Mouse (Mus musculus) midbrain, embryonic 13.5 days (tissue): ENCODE data around the gene Zfp646. TPM values are rescaled to one million over a fixed set of nuclear protein-coding genes. Genes with fewer than 3 reads are reported as not detected.
"Not testable (repeated sequence)": the region's sequence is repeated elsewhere in the genome, so short reads cannot be mapped to it uniquely, and the experiment has no call there.

Source experiments
- ATAC-seq: fragments of 200-750 bp; cut with Nextera tagmentation; 2 replicates; pipeline ENCODE4 v1.8.0; 2017; ENCODE audit warnings: mild to moderate bottlenecking, moderate TSS enrichment, moderate library complexity
- H3K27ac ChIP-seq: fragments of 300-500 bp; sonication (generic); 2 replicates; pipeline ENCODE4 v1.5.1; 2015; ENCODE audit warnings: inconsistent platforms, mild to moderate bottlenecking, moderate library complexity
- H3K27me3 ChIP-seq: fragments of 300-500 bp; sonication (generic); 2 replicates; pipeline ENCODE4 v1.6.1; 2015; ENCODE audit warnings: mild to moderate bottlenecking, inconsistent platforms
- H3K36me3 ChIP-seq: fragments of 300-500 bp; sonication (generic); 2 replicates; pipeline ENCODE4 v1.6.1; 2015; ENCODE audit warnings: mild to moderate bottlenecking, inconsistent platforms
- H3K4me1 ChIP-seq: fragments of 300-500 bp; sonication (generic); replicated peaks from 2 replicates; pipeline ENCODE4 v1.6.1; 2015; ENCODE audit warnings: inconsistent platforms
- H3K4me2 ChIP-seq: fragments of 300-500 bp; sonication (generic); replicated peaks from 2 replicates; pipeline ENCODE4 v1.6.1; 2015; ENCODE audit warnings: moderate library complexity, mild to moderate bottlenecking, inconsistent platforms
- H3K4me3 ChIP-seq: fragments of 300-500 bp; sonication (generic); replicated peaks from 2 replicates; pipeline ENCODE4 v1.5.1; 2015; ENCODE audit warnings: mild to moderate bottlenecking, inconsistent platforms
- H3K9ac ChIP-seq: fragments of 300-500 bp; sonication (generic); replicated peaks from 2 replicates; pipeline ENCODE4 v1.6.1; 2015; ENCODE audit warnings: mild to moderate bottlenecking, inconsistent platforms
- H3K9me3 ChIP-seq: fragments of 300-500 bp; sonication (generic); 2 replicates; pipeline ENCODE4 v1.6.1; 2016; ENCODE audit warnings: mild to moderate bottlenecking, inconsistent platforms
- WGBS: fragments of 180-500 bp; shearing (Covaris S2); methylation state at CpG from one replicate; pipeline ENCODE4 v1.1.7; 2015; 5-methylcytosine and 5-hydroxymethylcytosine counted together
- polyA plus RNA-seq: library from polyadenylated mRNA; unstranded; fragments of >200 nt; fragmentation: Nextera tagmentation; extraction: Ambion mirVana; gene quantifications from 2 replicates; pipeline ENCODE4 v1.2.1, GENCODE M21; 2015

The Zfp646 gene
- 13.6 and 16.0 TPM in 2 replicates for polyA plus RNA-seq

DNA sequence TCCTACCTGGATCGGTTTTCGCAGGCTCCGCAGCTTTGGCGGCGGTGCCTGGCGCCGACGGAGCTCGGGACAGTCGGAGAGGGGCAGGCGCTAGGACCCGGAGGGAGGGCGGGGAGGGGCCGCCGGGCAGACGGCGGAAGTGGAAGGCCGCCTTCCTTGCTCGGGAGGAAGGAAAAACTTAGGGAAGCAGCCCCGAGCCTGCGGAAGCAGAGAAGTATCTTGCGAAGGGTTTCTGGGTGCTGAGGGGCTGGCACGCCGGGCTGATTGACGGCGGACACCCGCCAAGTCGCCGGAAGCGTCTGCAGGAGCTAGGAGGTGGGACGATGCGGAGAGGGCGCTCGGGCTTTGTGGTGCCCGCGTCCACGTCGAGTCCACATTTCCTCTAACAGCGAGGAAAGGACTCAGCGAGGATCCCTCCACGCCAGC is at the start of gene Zfp646:
Zfp646 (plus strand) TSS at position 181 of the 426 bp plus-strand sequence.
- Histone ChIP-seq H3K9me3 (no peaks in the 10 kb centered on the region), H3K36me3 (peaks cover 48% of the 10 kb centered on the region), H3K27me3 (no peaks in the 10 kb centered on the region), H3K4me1 (peaks cover 39% of the 10 kb centered on the region), H3K4me2 (peak within 1 kb of the TSS; percentile 90), H3K27ac (peak within 1 kb of the TSS; percentile 99), H3K4me3 (peak within 1 kb of the TSS; percentile 98), H3K9ac (peak within 1 kb of the TSS; percentile 91)
- ATAC-seq = peak; percentile 92
- under 1% methylated on average over 41 of the region's 41 CpGs for WGBS

DNA sequence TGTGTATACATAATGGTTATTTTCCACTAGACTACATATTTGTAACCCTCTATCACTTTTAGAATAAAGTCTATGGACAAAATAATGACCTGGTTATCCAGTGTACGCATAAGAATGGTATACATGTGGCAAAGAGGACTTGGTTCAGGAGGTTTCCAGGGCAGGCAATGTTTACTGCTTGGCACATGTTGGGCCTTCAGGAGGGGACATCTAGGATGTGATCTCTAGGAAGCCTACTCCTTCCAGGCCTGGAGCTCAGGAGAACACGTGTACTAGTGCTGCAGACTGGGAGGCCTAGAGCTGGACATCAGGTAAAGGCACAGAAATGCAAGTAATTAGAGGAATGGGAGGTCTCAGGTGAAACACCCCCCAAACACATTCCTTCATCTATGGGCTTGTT is 40.5 kb upstream of the Zfp646 start:
- Histone ChIP-seq H3K4me1 (peaks cover 2% of the 10 kb centered on the region), H3K4me2 (no peak overlapping the region), H3K27ac (no peak overlapping the region), H3K27me3 (no peaks in the 10 kb centered on the region), H3K36me3 (no peaks in the 10 kb centered on the region), H3K4me3 (no peak overlapping the region), H3K9ac (no peak overlapping the region), H3K9me3 (no peaks in the 10 kb centered on the region)
- 80% methylated on average over 2 of the region's 2 CpGs for WGBS
- no peak for ATAC-seq

DNA sequence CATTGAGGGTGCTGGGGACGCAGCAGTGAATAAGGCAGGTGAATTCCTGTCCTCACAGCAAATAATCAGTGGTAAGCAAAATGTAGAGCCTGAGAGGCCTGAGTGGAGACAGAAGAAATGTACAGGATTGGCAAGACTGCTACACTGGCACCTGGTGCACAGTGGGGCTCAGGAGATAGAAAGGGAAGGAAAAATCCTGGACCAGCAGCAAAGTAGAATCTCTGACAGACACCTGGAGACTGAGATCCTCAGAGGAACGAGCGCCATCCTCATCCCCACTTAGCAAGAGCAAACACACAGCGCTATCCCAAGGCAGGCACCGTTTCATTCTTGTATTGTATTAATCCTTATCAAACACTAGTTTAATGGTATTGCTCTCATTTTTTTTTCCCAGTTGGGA is 38.5 kb upstream of the Zfp646 start:
- ATAC-seq = no peak
- H3K27ac ChIP-seq = no peak overlapping the region
- no peak overlapping the region for H3K4me3 ChIP-seq
- no peaks in the 10 kb centered on the region for H3K9me3 ChIP-seq
- H3K4me2 ChIP-seq = no peak overlapping the region
- H3K9ac ChIP-seq = no peak overlapping the region
- 90% methylated on average over 5 of the region's 5 CpGs for WGBS
- no peaks in the 10 kb centered on the region for H3K27me3 ChIP-seq
- peaks cover 9% of the 10 kb centered on the region for H3K4me1 ChIP-seq
- H3K36me3 ChIP-seq = no peaks in the 10 kb centered on the region

DNA sequence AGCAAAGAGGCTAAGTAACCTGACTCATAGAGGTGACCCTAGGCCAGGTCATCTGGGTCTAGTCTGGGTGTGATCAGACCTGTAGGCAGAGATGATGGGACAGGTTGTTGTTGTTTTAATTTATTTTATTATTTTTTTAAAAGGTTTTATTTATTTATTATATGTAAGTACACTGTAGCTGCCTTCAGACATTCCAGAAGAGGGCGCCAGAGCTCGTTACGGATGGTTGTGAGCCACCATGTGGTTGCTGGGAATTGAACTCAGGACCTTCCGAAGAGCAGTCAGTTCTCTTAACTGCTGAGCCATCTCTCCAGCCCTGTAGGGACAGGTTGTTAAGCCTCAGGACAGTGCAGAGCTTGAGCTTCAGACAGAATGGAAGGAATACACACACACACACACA is 38.1 kb upstream of the Zfp646 start:
- H3K9me3 ChIP-seq, H3K4me3 ChIP-seq, H3K27me3 ChIP-seq, H3K9ac ChIP-seq, ATAC-seq, H3K27ac ChIP-seq, H3K36me3 ChIP-seq, H3K4me2 ChIP-seq: not testable (repeated sequence)
- WGBS = 87% methylated on average over 4 of the region's 4 CpGs
- H3K4me1 ChIP-seq = peaks cover 13% of the 10 kb centered on the region

DNA sequence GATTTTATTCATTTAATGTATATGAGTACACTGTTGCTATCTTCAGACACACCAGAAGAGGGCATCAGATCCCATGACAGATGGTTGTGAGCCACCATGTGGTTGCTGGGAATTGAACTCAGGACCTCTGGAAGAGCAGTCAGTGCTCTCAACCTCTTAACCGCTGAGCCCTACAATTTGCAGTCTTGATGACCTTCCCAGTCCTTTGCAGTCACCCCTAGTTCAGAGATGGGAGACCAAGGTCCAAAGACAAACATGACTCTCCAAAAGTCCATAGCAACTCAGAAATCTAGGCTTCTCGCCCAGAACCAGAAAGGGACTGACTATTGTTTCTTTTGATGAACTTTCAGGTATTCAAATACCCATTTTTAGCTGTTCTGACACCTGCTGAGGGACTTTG is 36.0 kb upstream of the Zfp646 start:
- H3K27me3 ChIP-seq, H3K9me3 ChIP-seq, H3K36me3 ChIP-seq, H3K4me2 ChIP-seq, H3K9ac ChIP-seq, H3K27ac ChIP-seq, ATAC-seq, H3K4me3 ChIP-seq: not testable (repeated sequence)
- H3K4me1 ChIP-seq = peaks cover 13% of the 10 kb centered on the region
- 79% methylated on average over 2 of the region's 2 CpGs for WGBS

DNA sequence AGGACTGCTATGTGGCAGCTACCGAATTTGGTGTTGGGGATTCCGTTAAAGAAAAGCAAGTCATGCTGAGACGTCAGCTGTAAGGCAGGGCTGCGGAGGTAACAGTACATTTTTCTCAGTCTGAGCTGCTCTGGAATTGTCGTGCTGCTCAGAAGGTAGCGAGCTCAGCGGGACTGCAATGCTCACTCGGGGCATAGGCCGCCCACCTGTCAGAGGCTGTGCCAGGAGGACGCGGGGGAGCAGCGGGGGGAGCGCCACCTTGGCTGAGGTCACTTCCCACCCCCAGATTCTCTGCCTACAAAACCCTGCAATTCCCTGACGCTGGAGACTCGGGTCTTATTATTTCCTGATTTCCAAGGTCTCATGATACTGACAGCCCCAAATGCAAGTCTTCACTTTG is 35.1 kb upstream of the Zfp646 start:
- 5% methylated on average over 15 of the region's 15 CpGs for WGBS
- Histone ChIP-seq H3K27me3 (no peaks in the 10 kb centered on the region), H3K36me3 (no peaks in the 10 kb centered on the region), H3K27ac (peak overlapping the region; percentile 89), H3K4me1 (peaks cover 13% of the 10 kb centered on the region), H3K9ac (peak overlapping the region; percentile 75), H3K4me2 (peak overlapping the region; percentile 99), H3K4me3 (peak overlapping the region; percentile 68), H3K9me3 (no peaks in the 10 kb centered on the region)
- ATAC-seq = peak; percentile 37

DNA sequence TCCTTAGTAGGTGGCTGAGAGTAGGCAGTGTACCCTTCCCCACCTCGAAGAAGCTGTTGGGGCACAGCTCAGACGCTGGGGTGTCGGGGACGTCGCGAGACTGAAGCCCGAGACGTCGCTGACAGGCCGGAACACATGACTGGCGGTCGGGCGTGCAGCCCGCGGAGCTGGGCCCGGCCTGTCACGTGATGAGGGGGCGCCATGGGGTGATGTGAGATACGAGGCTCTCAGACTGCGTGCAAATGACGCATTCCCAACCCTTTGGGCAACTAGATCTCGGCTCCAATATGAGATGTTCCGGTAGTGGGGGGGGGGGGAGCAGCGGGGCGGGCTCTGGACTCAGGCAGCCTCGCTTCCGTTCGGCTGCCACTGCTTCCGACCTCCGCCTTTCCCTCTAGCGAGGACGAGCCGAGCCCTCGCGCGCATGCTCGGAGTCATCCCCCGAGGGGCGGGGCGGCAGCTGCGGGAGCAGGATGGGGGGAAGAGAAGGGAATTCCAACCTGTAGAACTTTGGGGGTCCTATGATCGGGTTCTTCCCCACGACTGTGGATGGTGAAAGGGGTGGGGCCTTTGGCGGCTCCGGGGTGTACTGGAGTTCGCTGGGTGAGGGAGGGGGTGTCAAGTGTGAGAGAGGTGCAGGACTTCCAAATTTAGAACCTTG is 34.6 kb upstream of the Zfp646 start:
- H3K4me2 ChIP-seq = peak overlapping the region; percentile 99
- H3K4me1 ChIP-seq = peaks cover 13% of the 10 kb centered on the region
- under 1% methylated on average over 37 of the region's 46 CpGs for WGBS
- H3K9ac ChIP-seq = peak overlapping the region; percentile 75
- peak overlapping the region; percentile 89 for H3K27ac ChIP-seq
- H3K9me3 ChIP-seq = no peaks in the 10 kb centered on the region
- peak overlapping the region; percentile 68 for H3K4me3 ChIP-seq
- H3K36me3 ChIP-seq = peaks cover 3% of the 10 kb centered on the region
- no peaks in the 10 kb centered on the region for H3K27me3 ChIP-seq
- peak; percentile 93 for ATAC-seq

DNA sequence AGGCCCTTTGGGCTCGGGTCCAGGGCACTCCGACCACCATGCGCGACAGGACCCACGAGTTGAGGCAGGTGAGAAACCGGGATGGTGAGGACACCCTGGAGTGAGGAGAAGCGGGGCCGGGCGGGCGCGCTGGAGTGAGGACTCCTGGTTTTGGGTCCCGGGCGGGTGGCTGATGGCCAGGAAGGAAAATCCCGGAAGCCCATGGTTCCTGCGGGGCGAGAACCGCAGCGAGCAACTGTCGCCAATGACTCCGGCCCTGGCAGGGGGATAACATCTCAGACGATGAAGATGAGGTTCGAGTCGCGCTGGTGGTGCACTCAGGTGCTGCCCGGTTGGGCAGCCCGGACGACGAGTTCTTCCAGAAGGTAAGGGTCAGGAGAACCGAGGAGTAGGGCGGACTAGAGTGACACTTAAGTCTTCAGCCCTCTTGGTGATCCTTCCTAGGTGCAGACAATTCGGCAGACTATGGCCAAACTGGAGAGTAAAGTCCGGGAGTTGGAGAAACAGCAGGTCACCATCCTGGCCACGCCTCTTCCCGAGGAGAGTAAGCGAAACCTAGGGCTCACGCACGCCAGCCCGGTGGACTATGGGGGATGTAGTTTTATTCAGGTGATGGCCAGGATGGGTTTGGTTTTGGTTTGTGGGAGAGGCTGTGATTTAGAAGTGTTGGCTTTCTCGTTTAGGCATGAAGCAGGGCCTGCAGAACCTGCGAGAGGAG is 33.9 kb upstream of the Zfp646 start:
- H3K4me1 ChIP-seq = peaks cover 13% of the 10 kb centered on the region
- H3K9me3 ChIP-seq = no peaks in the 10 kb centered on the region
- under 1% methylated on average over 40 of the region's 40 CpGs for WGBS
- no peaks in the 10 kb centered on the region for H3K27me3 ChIP-seq
- H3K36me3 ChIP-seq = peaks cover 9% of the 10 kb centered on the region
- H3K4me3 ChIP-seq = peak overlapping the region; percentile 68
- peak overlapping the region; percentile 75 for H3K9ac ChIP-seq
- ATAC-seq = peak; percentile 64
- peak overlapping the region; percentile 51; the same call in 1 of the 2 replicates for H3K27ac ChIP-seq
- peak overlapping the region; percentile 99 for H3K4me2 ChIP-seq

DNA sequence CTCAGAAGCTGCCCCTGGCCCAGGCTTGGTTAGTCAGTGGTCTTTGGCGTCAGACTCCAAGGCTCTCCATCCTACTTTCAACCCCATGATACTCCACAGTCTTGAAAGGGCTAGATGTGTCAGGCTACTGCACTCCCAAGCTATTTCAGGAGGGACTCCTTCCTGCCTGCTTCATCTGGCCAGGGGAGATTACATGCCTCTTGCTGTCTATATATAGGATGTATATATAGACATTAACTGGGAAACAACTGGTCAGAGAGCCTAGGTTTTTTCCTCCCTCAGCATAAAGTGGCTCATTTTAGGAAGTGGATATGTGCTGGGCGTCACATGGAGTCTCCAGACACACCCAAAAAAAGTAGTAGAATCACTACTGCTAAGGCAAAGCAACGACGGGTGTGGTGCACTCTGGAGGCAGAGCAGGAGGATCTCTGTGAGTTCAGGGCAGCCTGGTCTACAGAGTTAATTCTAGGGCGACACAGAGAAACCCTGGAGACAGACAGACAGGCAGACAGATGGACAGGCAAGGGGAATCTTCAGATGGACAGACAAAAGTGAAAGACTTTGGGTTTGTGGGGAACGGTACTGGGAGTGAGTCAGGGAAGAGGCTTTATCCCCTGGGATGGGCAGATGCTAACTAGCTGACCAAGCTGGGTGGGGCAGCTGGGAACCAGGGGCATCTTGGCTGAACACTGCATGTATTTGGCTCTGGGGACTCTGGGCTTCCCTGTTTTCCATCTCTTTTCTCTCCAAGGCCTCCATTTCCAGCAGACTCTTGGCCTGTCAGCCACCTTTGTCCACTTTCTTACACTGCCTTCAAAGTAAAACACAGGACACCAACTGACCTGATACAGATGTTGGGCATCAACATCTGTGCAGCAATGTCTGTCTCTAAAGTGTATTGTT is 25.8 kb upstream of the Zfp646 start:
- 81% methylated on average over 6 of the region's 6 CpGs for WGBS
- no peak for ATAC-seq
- Histone ChIP-seq H3K36me3 (peaks cover 12% of the 10 kb centered on the region), H3K27ac (no peak overlapping the region), H3K27me3 (no peaks in the 10 kb centered on the region), H3K4me3 (no peak overlapping the region), H3K4me2 (no peak overlapping the region), H3K9me3 (no peaks in the 10 kb centered on the region), H3K4me1 (no peaks in the 10 kb centered on the region), H3K9ac (no peak overlapping the region)

DNA sequence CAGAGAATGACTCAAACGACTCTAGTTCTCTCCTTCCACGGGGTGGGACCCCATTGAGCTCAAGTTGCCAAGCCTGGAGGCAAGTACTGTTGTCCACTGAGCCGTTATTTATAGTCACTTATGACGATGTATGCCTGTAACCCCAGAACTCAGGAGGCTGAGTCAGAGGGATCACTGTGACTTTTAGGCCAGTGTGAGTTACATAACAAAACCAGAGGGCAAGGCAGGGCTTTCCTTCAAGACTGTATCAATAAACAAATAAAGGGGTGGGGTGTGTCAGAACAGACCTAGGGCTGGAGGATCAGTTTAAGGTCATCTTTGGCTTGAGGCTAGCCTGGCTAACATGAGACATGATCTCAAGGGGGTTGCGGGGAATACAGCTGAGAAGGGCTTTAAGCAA is 25.1 kb upstream of the Zfp646 start:
- Histone ChIP-seq H3K4me1 (no peaks in the 10 kb centered on the region), H3K9ac (no peak overlapping the region), H3K4me2 (no peak overlapping the region), H3K27ac (no peak overlapping the region), H3K27me3 (no peaks in the 10 kb centered on the region), H3K4me3 (no peak overlapping the region), H3K36me3 (peaks cover 12% of the 10 kb centered on the region), H3K9me3 (no peaks in the 10 kb centered on the region)
- 79% methylated on average over 5 of the region's 5 CpGs for WGBS
- ATAC-seq = no peak

DNA sequence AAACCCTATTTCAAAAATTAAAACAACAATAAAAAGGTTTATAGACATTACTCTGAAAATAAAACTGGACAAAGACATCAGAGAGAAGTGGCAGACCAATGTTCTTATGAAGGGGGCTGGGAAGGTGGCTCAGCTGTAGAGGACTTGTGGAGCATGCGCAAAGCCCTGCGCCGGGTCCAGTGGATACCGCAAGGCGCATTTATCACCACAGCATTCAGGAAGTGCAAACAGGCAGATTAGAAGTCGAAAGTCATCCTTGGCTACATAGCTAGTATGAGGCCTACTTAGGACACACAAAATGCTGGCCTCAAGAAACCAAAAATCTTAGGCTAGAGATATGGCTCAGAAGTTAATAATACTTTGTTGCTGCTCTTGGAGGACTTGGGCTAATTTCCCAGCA is 17.8 kb upstream of the Zfp646 start:
- H3K4me2 ChIP-seq = no peak overlapping the region
- no peak overlapping the region for H3K27ac ChIP-seq
- no peaks in the 10 kb centered on the region for H3K9me3 ChIP-seq
- no peaks in the 10 kb centered on the region for H3K27me3 ChIP-seq
- 93% methylated on average over 6 of the region's 6 CpGs for WGBS
- H3K4me3 ChIP-seq = no peak overlapping the region
- 0 out of 2 replicates have a peak, but pooled peaks cover 5% of the 10 kb centered on the region for H3K36me3 ChIP-seq
- no peaks in the 10 kb centered on the region for H3K4me1 ChIP-seq
- H3K9ac ChIP-seq = no peak overlapping the region
- no peak for ATAC-seq

DNA sequence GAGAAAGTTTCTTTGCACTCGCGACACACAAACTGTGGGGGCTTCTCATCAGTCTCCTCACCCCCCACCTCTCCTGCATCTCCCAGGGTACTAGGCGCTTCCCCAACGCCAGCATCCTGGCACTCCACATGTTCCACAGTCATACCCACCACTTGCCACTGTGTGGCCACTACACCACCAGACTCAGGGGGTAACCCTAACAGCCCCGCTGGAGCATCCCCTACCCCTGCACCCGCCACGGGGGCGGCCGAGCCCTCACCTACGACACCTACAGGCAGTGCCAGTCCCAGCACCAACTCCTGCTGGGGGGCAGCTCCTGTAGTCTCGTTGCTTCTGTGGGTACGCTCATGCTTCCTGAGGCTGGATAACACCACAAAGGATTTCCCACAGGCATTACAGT is 9.6 kb upstream of the Zfp646 start:
- Histone ChIP-seq H3K27ac (no peak overlapping the region), H3K9me3 (no peaks in the 10 kb centered on the region), H3K4me2 (no peak overlapping the region), H3K4me3 (no peak overlapping the region), H3K27me3 (no peaks in the 10 kb centered on the region), H3K4me1 (peaks cover 9% of the 10 kb centered on the region), H3K9ac (no peak overlapping the region), H3K36me3 (peaks cover 60% of the 10 kb centered on the region)
- no peak for ATAC-seq
- 94% methylated on average over 12 of the region's 12 CpGs for WGBS
